Mouse (Mus musculus) embryonic facial prominence, embryonic 13.5 days (tissue): Measurements from ENCODE around the gene Jup. TPM values are rescaled to one million over a fixed set of nuclear protein-coding genes. Genes with fewer than 3 reads are reported as not detected.

ENCODE experiments used
- ATAC-seq: fragments of 200-750 bp; cut with Nextera tagmentation; 2 replicates; pipeline ENCODE4 v1.8.0; 2017; ENCODE audit warnings: low read depth; ENCODE audit not compliant: insufficient number of reproducible peaks, insufficient read depth, low FRiP score, low TSS enrichment
- H3K27ac ChIP-seq: fragments of 300-500 bp; sonication (generic); 2 replicates; pipeline ENCODE4 v1.5.1; 2015; ENCODE audit warnings: moderate library complexity, mild to moderate bottlenecking, inconsistent platforms
- H3K27me3 ChIP-seq: fragments of 300-500 bp; sonication (generic); 2 replicates; pipeline ENCODE4 v1.6.1; 2015; ENCODE audit warnings: mild to moderate bottlenecking, inconsistent platforms
- H3K36me3 ChIP-seq: fragments of 300-500 bp; sonication (generic); 2 replicates; pipeline ENCODE4 v1.6.1; 2015; ENCODE audit warnings: mild to moderate bottlenecking, inconsistent platforms
- H3K4me1 ChIP-seq: fragments of 300-500 bp; sonication (generic); 2 replicates; pipeline ENCODE4 v1.6.1; 2015; ENCODE audit warnings: inconsistent platforms
- H3K4me2 ChIP-seq: fragments of 300-500 bp; sonication (generic); 2 replicates; pipeline ENCODE4 v1.6.1; 2015; ENCODE audit warnings: moderate library complexity, mild to moderate bottlenecking, inconsistent platforms
- H3K4me3 ChIP-seq: fragments of 300-500 bp; sonication (generic); 2 replicates; pipeline ENCODE4 v1.5.1; 2015; ENCODE audit warnings: mild to moderate bottlenecking, inconsistent platforms
- H3K9ac ChIP-seq: fragments of 300-500 bp; sonication (generic); 2 replicates; pipeline ENCODE4 v1.6.1; 2015; ENCODE audit warnings: mild to moderate bottlenecking, inconsistent platforms
- H3K9me3 ChIP-seq: fragments of 300-500 bp; sonication (generic); 2 replicates; pipeline ENCODE4 v1.6.1; 2016; ENCODE audit warnings: inconsistent platforms
- WGBS: fragments of 180-500 bp; shearing (Covaris S2); methylation state at CpG from one replicate; pipeline ENCODE4 v1.1.7; 2015; ENCODE audit warnings: mixed read lengths; 5-methylcytosine and 5-hydroxymethylcytosine counted together
- polyA plus RNA-seq: library from polyadenylated mRNA; unstranded; fragments of >200 nt; fragmentation: Nextera tagmentation; extraction: Ambion mirVana; gene quantifications from 2 replicates; pipeline ENCODE4 v1.2.1, GENCODE M21; 2015

Jup gene
- polyA plus RNA-seq, 1 experiment from 2014 or later = 104 TPM

GRCm38 (mm10) chr11:100387111-100387510 lies 10.5 kb downstream of the Jup start:
- Histone ChIP-seq H3K9me3 (no peaks in the 10 kb centered on the region), H3K27me3 (no peaks in the 10 kb centered on the region), H3K4me1 (peaks cover 40% of the 10 kb centered on the region), H3K9ac (no peak overlapping the region), H3K27ac (peak overlapping the region; percentile 81), H3K4me3 (no peak overlapping the region), H3K4me2 (peak overlapping the region; percentile 38; the same call in 1 of the 2 replicates), H3K36me3 (peaks cover 38% of the 10 kb centered on the region)
- no peak for ATAC-seq
- WGBS = 81% methylated on average over 6 of the region's 6 CpGs

GRCm38 (mm10) chr11:100386586-100386985 lies 11.0 kb downstream of the Jup start:
- peaks cover 42% of the 10 kb centered on the region for H3K36me3 ChIP-seq
- H3K27ac ChIP-seq = peak overlapping the region; percentile 81
- no peak overlapping the region for H3K9ac ChIP-seq
- 40% methylated on average over 5 of the region's 5 CpGs for WGBS
- no peaks in the 10 kb centered on the region for H3K27me3 ChIP-seq
- ATAC-seq = no peak
- H3K4me3 ChIP-seq = no peak overlapping the region
- H3K9me3 ChIP-seq = no peaks in the 10 kb centered on the region
- H3K4me1 ChIP-seq = peaks cover 40% of the 10 kb centered on the region
- H3K4me2 ChIP-seq = peak overlapping the region; percentile 4; the same call in 1 of the 2 replicates

GRCm38 (mm10) chr11:100385016-100385415 lies 12.5 kb downstream of the Jup start:
- Histone ChIP-seq H3K4me2 (no peak overlapping the region), H3K4me3 (no peak overlapping the region), H3K9me3 (no peaks in the 10 kb centered on the region), H3K27ac (no peak overlapping the region), H3K4me1 (peaks cover 31% of the 10 kb centered on the region), H3K27me3 (no peaks in the 10 kb centered on the region), H3K9ac (no peak overlapping the region), H3K36me3 (peaks cover 56% of the 10 kb centered on the region)
- ATAC-seq = no peak
- WGBS = 86% methylated on average over 3 of the region's 3 CpGs

GRCm38 (mm10) chr11:100382682-100383081 lies 14.9 kb downstream of the Jup start:
- Histone ChIP-seq H3K27ac (no peak overlapping the region), H3K4me2 (no peak overlapping the region), H3K9me3 (no peaks in the 10 kb centered on the region), H3K36me3 (peaks cover 76% of the 10 kb centered on the region), H3K9ac (no peak overlapping the region), H3K27me3 (no peaks in the 10 kb centered on the region), H3K4me1 (peaks cover 14% of the 10 kb centered on the region), H3K4me3 (no peak overlapping the region)
- 79% methylated on average over 6 of the region's 6 CpGs for WGBS
- no peak for ATAC-seq

GRCm38 (mm10) chr11:100379311-100379710 lies 18.3 kb downstream of the Jup start:
- H3K4me3 ChIP-seq = no peak overlapping the region
- no peaks in the 10 kb centered on the region for H3K9me3 ChIP-seq
- no peak overlapping the region for H3K9ac ChIP-seq
- 89% methylated on average over 4 of the region's 4 CpGs for WGBS
- no peak overlapping the region for H3K27ac ChIP-seq
- no peaks in the 10 kb centered on the region for H3K27me3 ChIP-seq
- no peak overlapping the region for H3K4me2 ChIP-seq
- H3K36me3 ChIP-seq = peaks cover 87% of the 10 kb centered on the region
- no peaks in the 10 kb centered on the region for H3K4me1 ChIP-seq
- no peak for ATAC-seq

- no peak for ATAC-seq
- WGBS = 85% methylated on average over 5 of the region's 5 CpGs
- Histone ChIP-seq H3K4me1 (no peaks in the 10 kb centered on the region), H3K36me3 (peaks cover 89% of the 10 kb centered on the region), H3K27me3 (no peaks in the 10 kb centered on the region), H3K27ac (no peak overlapping the region), H3K9ac (no peak overlapping the region), H3K9me3 (no peaks in the 10 kb centered on the region), H3K4me3 (no peak overlapping the region), H3K4me2 (no peak overlapping the region)
These were observed 19.1 kb downstream of the Jup start for GRCm38 (mm10) chr11:100378446-100378845.

GRCm38 (mm10) chr11:100377989-100378388 lies 19.6 kb downstream of the Jup start:
- Histone ChIP-seq H3K9me3 (no peaks in the 10 kb centered on the region), H3K4me3 (no peak overlapping the region), H3K4me1 (no peaks in the 10 kb centered on the region), H3K27ac (no peak overlapping the region), H3K27me3 (no peaks in the 10 kb centered on the region), H3K36me3 (peaks cover 89% of the 10 kb centered on the region), H3K4me2 (no peak overlapping the region), H3K9ac (no peak overlapping the region)
- WGBS = 93% methylated on average over 14 of the region's 14 CpGs
- ATAC-seq = no peak

GRCm38 (mm10) chr11:100376746-100377389 lies 20.7 kb downstream of the Jup start:
- Histone ChIP-seq H3K9me3 (no peaks in the 10 kb centered on the region), H3K27ac (no peak overlapping the region), H3K9ac (no peak overlapping the region), H3K4me3 (no peak overlapping the region), H3K27me3 (no peaks in the 10 kb centered on the region), H3K4me2 (no peak overlapping the region), H3K36me3 (peaks cover 89% of the 10 kb centered on the region), H3K4me1 (no peaks in the 10 kb centered on the region)
- ATAC-seq = no peak
- 94% methylated on average over 21 of the region's 21 CpGs for WGBS

GRCm38 (mm10) chr11:100376005-100376404 lies 21.6 kb downstream of the Jup start:
- peaks cover 92% of the 10 kb centered on the region for H3K36me3 ChIP-seq
- no peak overlapping the region for H3K27ac ChIP-seq
- no peak for ATAC-seq
- no peak overlapping the region for H3K4me3 ChIP-seq
- H3K4me1 ChIP-seq = no peaks in the 10 kb centered on the region
- no peak overlapping the region for H3K9ac ChIP-seq
- no peak overlapping the region for H3K4me2 ChIP-seq
- H3K27me3 ChIP-seq = no peaks in the 10 kb centered on the region
- whole genome bisulfite sequencing = 76% methylated on average over 4 of the region's 4 CpGs
- H3K9me3 ChIP-seq = no peaks in the 10 kb centered on the region

- Histone ChIP-seq H3K36me3 (peaks cover 90% of the 10 kb centered on the region), H3K27ac (no peak overlapping the region), H3K27me3 (no peaks in the 10 kb centered on the region), H3K4me3 (no peak overlapping the region), H3K9me3 (no peaks in the 10 kb centered on the region), H3K4me1 (no peaks in the 10 kb centered on the region), H3K4me2 (no peak overlapping the region), H3K9ac (no peak overlapping the region)
- ATAC-seq = no peak
- WGBS = 85% methylated on average over 9 of the region's 9 CpGs
These were observed 22.4 kb downstream of the Jup start for GRCm38 (mm10) chr11:100375127-100375526.

GRCm38 (mm10) chr11:100371981-100372558 lies 25.5 kb downstream of the Jup start:
- no peaks in the 10 kb centered on the region for H3K9me3 ChIP-seq
- H3K27me3 ChIP-seq = no peaks in the 10 kb centered on the region
- H3K27ac ChIP-seq = no peak overlapping the region
- ATAC-seq = no peak
- WGBS = 81% methylated on average over 7 of the region's 8 CpGs
- no peaks in the 10 kb centered on the region for H3K4me1 ChIP-seq
- H3K4me2 ChIP-seq = no peak overlapping the region
- peaks cover 77% of the 10 kb centered on the region for H3K36me3 ChIP-seq
- H3K4me3 ChIP-seq = no peak overlapping the region
- H3K9ac ChIP-seq = no peak overlapping the region

GRCm38 (mm10) chr11:100369822-100370221 lies 27.7 kb downstream of the Jup start:
- Histone ChIP-seq H3K4me3 (no peak overlapping the region), H3K27me3 (no peaks in the 10 kb centered on the region), H3K4me1 (no peaks in the 10 kb centered on the region), H3K9me3 (no peaks in the 10 kb centered on the region), H3K9ac (no peak overlapping the region), H3K27ac (no peak overlapping the region), H3K36me3 (peaks cover 56% of the 10 kb centered on the region), H3K4me2 (no peak overlapping the region)
- 79% methylated on average over 8 of the region's 8 CpGs for WGBS
- no peak for ATAC-seq
